Mouse (Mus musculus) monocyte, adult 2 months (primary cell): ENCODE measurements around the gene Cdyl.

ENCODE experiments used
- DNase-seq, 2 experiments: peaks; one replicate each; pipeline ENCODE4 v3.0.0; 2022; ENCODE audit warnings: low spot score in 2 of 2, low read depth in 1 of 2

The Cdyl gene

DNA sequence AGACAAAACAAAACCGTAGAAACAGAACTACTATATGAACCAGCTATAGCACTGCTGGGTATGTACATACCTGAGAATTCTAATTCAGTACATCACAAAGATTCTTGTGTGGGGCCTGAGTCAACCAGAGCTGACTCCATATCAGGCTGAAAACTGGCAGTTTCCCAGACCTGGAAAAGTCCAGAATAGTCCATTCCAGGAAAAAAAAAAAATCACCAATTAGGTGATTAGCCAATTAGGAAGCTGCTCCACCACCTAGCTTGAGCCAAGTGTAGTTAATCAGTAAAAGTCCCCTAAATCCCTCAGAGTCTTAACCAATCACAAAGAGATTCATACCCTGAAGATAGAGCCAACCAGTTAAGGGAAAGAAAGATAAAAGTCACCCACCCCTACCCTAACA, 251.8 kb downstream of the Cdyl start:
- DNase-seq = no peak
